Mouse (Mus musculus): ENCODE results near the gene Olfr170.
"Not testable (repeated sequence)": the region's sequence is repeated elsewhere in the genome, so short reads cannot be mapped to it uniquely, and the experiment has no call there.

Olfr170 gene

GRCm38 (mm10) chr16:19611782-19612181 is at the start of gene Olfr170:
Olfr170 (minus strand) TSS chr16:19611882.
- DNase-seq (ENCODE audit: low spot score in 2 of 2), result not testable (repeated sequence)

- no peak for DNase-seq (ENCODE audit: low spot score in 2 of 2)
These were observed 18.1 kb upstream of the Olfr170 start, which contains the start of gene Olfr171 for GRCm38 (mm10) chr16:19629816-19630215. Olfr171 (minus strand) TSS chr16:19629916.

GRCm38 (mm10) chr16:19603166-19603565 is 8.5 kb downstream of the Olfr170 start:
- no peak for DNase-seq (ENCODE audit: low spot score in 2 of 2)

GRCm38 (mm10) chr16:19571709-19572108 is 40.0 kb downstream of the Olfr170 start, which contains the start of gene Olfr169:
Olfr169 (minus strand) TSS chr16:19571809.
- DNase-seq (ENCODE audit: low spot score in 2 of 2), result not testable (repeated sequence)

Data from spleen, postnatal 36 days (tissue).